Mouse (Mus musculus): ENCODE data around the gene Psapl1.

GRCm38 (mm10) chr5:36228405-36229370, 24.9 kb downstream of the Psapl1 start:
- TF ChIP-seq CTCF (IDR thresholded peaks at IDR 0.05; ENCODE audit: extremely low read depth, insufficient read length, insufficient replicate concordance, low read depth, low read length) (no peak), POLR2A (IDR thresholded peaks at IDR 0.05; ENCODE audit: low read depth, low read length) (no peak)

All from small intestine, adult 2 months (tissue).